ENCODE assay signal across 11 mouse cellular contexts in the genomic region with DNA sequence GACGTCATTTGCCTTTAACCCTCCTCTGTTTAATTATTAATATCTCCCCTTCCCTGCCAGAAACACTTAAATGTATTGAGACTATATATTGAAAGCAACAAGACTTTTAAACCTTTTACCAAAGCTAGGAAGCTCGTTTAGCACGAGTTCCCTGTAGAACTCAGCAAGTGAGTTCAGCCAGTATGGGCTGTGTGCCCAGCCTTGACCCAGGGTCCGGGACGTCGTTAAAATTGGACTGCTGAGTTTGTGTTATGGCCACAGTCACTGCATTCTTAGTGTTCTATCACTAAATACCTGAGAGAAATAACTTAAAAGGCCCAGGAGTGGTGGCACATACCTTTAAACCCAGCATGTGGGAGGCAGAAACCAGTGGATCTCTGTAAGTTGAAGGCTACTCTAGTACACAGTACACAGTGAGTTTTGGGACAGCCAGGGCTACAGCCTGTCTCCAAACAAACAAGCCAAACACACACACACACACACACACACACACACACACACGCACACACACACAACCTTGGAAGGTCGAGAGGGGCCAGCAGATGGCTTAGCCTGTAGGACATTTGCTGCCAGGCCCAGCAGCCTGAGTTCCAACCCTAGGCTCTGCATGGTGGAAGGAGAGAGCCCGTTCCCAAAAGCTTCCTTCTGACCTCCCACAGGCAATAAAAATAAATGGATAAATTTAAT. TPM values are rescaled to one million over a fixed set of nuclear protein-coding genes. Genes with fewer than 3 reads are reported as not detected.
DNase-seq lines count a peak whose midpoint lies in the region; ATAC-seq lines count a peak whose summit lies in the region.
"Had no signal": no experiment of that assay in that cellular context is flagged by ENCODE, and none has a peak within 500 bp of the region (broad histone marks: within the 10 kb centered on the region; RNA-seq: fewer than 3 reads in every experiment).

No protein-coding gene starts in this region.

- H3K4me2 ChIP-seq in lung, embryonic 15.5 days = no peak overlapping the region
- no peak overlapping the region for H3K4me2 ChIP-seq in intestine, embryonic 16.5 days (ENCODE audit: low read depth, low read length)
- no peak overlapping the region for H3K4me2 ChIP-seq in limb, embryonic 15.5 days
- H3K4me2 ChIP-seq: embryonic facial prominence, embryonic 13.5 days had no signal

- H3K27me3 ChIP-seq in lung, embryonic 15.5 days = no peaks in the 10 kb centered on the region
- no peaks in the 10 kb centered on the region for H3K27me3 ChIP-seq in intestine, embryonic 16.5 days (replicated peaks; ENCODE audit: control insufficient read depth, insufficient read depth, low read length)
- no peaks in the 10 kb centered on the region for H3K27me3 ChIP-seq in limb, embryonic 15.5 days
- H3K27me3 ChIP-seq: embryonic facial prominence, embryonic 13.5 days had no signal

- peaks cover 43% of the 10 kb centered on the region for H3K4me1 ChIP-seq in lung, embryonic 15.5 days
- H3K4me1 ChIP-seq in intestine, embryonic 16.5 days (ENCODE audit: control insufficient read depth, insufficient read depth, low read length) = peaks cover 30% of the 10 kb centered on the region
- peaks cover 17% of the 10 kb centered on the region for H3K4me1 ChIP-seq in limb, embryonic 15.5 days

- no peak overlapping the region for H3K4me3 ChIP-seq in lung, embryonic 15.5 days
- no peak overlapping the region for H3K4me3 ChIP-seq in intestine, embryonic 16.5 days (ENCODE audit: low read length)
- H3K4me3 ChIP-seq in limb, embryonic 15.5 days = no peak overlapping the region
- H3K4me3 ChIP-seq: embryonic facial prominence, embryonic 13.5 days had no signal

- no peaks in the 10 kb centered on the region for H3K36me3 ChIP-seq in lung, embryonic 15.5 days
- no peaks in the 10 kb centered on the region for H3K36me3 ChIP-seq in intestine, embryonic 16.5 days (ENCODE audit: control insufficient read depth, insufficient read depth, low read length)
- no peaks in the 10 kb centered on the region for H3K36me3 ChIP-seq in limb, embryonic 15.5 days
- H3K36me3 ChIP-seq: embryonic facial prominence, embryonic 13.5 days had no signal

- no peak overlapping the region for H3K9ac ChIP-seq in lung, embryonic 15.5 days
- no peak overlapping the region for H3K9ac ChIP-seq in intestine, embryonic 16.5 days (ENCODE audit: low read depth, low read length)
- H3K9ac ChIP-seq in limb, embryonic 15.5 days = no peak overlapping the region
- H3K9ac ChIP-seq: embryonic facial prominence, embryonic 13.5 days had no signal

- H3K9me3 ChIP-seq in lung, embryonic 15.5 days = no peaks in the 10 kb centered on the region
- no peaks in the 10 kb centered on the region for H3K9me3 ChIP-seq in intestine, embryonic 16.5 days (ENCODE audit: control insufficient read depth, low read length)
- no peaks in the 10 kb centered on the region for H3K9me3 ChIP-seq in limb, embryonic 15.5 days
- H3K9me3 ChIP-seq: embryonic facial prominence, embryonic 13.5 days had no signal

- H3K27ac ChIP-seq in lung, embryonic 15.5 days = peak overlapping the region; percentile 39
- 0 out of 2 replicates have a peak overlapping the region, but pooled peaks have one; percentile 14 for H3K27ac ChIP-seq in intestine, embryonic 16.5 days (ENCODE audit: low read length)
- 0 out of 2 replicates have a peak overlapping the region, but pooled peaks have one; percentile 0 for H3K27ac ChIP-seq in limb, embryonic 15.5 days
- H3K27ac ChIP-seq: embryonic facial prominence, embryonic 13.5 days had no signal

- DNase-seq in cerebellum, postnatal 4 days (ENCODE audit: low spot score in 2 of 2) = no peak
- DNase-seq in lung, postnatal 25 days (ENCODE audit: low spot score) = no peak
- DNase-seq in thymus, adult 18-20 months = no peak
- no peak for DNase-seq in testis, postnatal 14 days (ENCODE audit: low spot score)
- DNase-seq: left cerebral cortex, postnatal 4 days; right cerebral cortex, postnatal 4 days had no signal

- 43% methylated on average over 9 of the region's 9 CpGs for WGBS in lung, embryonic 15.5 days
- 52% methylated on average over 9 of the region's 9 CpGs for WGBS in intestine, embryonic 16.5 days
- 45% methylated on average over 9 of the region's 9 CpGs for WGBS in limb, embryonic 15.5 days

- ATAC-seq in cerebellum, adult (ENCODE audit: insufficient number of reproducible peaks, low FRiP score, low TSS enrichment) = peak; percentile 72
- ATAC-seq in lung, embryonic 15.5 days (ENCODE audit: borderline replicate concordance, extremely low read depth, low FRiP score, low TSS enrichment) = no peak
- peak; percentile 10; the same call in 1 of the 2 replicates for ATAC-seq in intestine, embryonic 16.5 days
- no peak for ATAC-seq in limb, embryonic 15.5 days (ENCODE audit: insufficient number of reproducible peaks, low FRiP score, low TSS enrichment, low read depth)

RNA-seq across cellular contexts. Expression of a gene that starts 11.7 kb away (rescaled TPM):
- polyA plus RNA-seq in lung, embryonic 15.5 days (2015; fragmentation: Nextera tagmentation; extraction: Ambion mirVana) = 62.0 and 72.2 TPM in 2 replicates
- 48.7 and 50.3 TPM in 2 replicates for polyA plus RNA-seq in intestine, embryonic 16.5 days (2015; fragmentation: Nextera tagmentation; extraction: Ambion mirVana)
- polyA plus RNA-seq in limb, embryonic 15.5 days (2015; fragmentation: Nextera tagmentation; extraction: Ambion mirVana) = 39.1 and 44.0 TPM in 2 replicates

Comparison
In these comparisons a context has a peak if more than half of its experiments do, and no peak if none do; other contexts are left out.
1. ATAC-seq: peak in cerebellum, adult (single experiment) and intestine, embryonic 16.5 days (single experiment); none in lung, embryonic 15.5 days (single experiment) and limb, embryonic 15.5 days (single experiment).
2. Peak in every context shown above with its lines, with median percentiles within 50 percentile points of each other: H3K27ac ChIP-seq.